19 mouse cellular contexts compared by ENCODE assay signal in the genomic region with DNA sequence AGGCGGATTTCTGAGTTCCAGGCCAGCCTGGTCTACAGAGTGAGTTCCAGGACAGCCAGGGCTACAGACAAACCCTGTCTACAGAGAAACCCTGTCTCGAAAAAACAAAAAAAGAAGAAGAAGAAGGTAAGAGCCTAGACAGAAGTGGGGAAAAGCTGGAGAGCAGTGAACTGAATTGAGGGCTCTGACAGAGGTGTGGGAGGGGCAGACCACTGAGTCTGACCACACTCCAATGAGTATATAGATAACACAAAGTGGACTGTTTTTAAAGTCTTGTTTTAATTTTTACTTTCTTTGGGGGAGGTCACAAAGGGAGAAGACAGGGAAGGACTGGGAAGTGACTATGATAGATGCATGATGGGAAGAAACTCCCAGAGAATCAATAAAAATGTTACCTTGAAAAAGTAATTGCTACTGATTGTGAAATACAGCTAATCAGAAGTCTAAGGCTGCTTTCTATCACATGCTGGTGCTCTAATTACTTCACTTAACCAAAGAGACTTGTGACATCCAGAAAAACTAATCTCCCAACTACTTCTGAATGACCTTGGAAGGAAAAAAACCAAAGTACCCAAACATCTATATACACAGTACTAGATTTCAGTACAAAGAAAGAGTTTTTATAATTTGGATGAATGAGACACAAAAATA.
"Had no signal": no experiment of that assay in that cellular context is flagged by ENCODE, and none has a peak within 500 bp of the region (broad histone marks: within the 10 kb centered on the region; RNA-seq: fewer than 3 reads in every experiment).

No protein-coding gene starts in this region.

- H3K36me3 ChIP-seq: kidney, embryonic 15.5 days; limb, embryonic 12.5 days; neural tube, embryonic 13.5 days had no signal

- H3K27me3 ChIP-seq: kidney, embryonic 15.5 days; limb, embryonic 12.5 days; neural tube, embryonic 13.5 days had no signal

- ATAC-seq: lung, postnatal 0 days; midbrain, embryonic 16.5 days had no signal

- H3K9me3 ChIP-seq: kidney, embryonic 15.5 days; limb, embryonic 12.5 days; midbrain, embryonic 10.5 days; neural tube, embryonic 13.5 days had no signal

- H3K4me3 ChIP-seq: kidney, embryonic 15.5 days; limb, embryonic 12.5 days; midbrain, embryonic 10.5 days; neural tube, embryonic 13.5 days had no signal

- H3K9ac ChIP-seq: kidney, embryonic 15.5 days; limb, embryonic 12.5 days; liver, embryonic 14.5 days; neural tube, embryonic 13.5 days had no signal

- H3K4me2 ChIP-seq: kidney, embryonic 15.5 days; limb, embryonic 12.5 days; neural tube, embryonic 13.5 days had no signal

- H3K27ac ChIP-seq: kidney, embryonic 15.5 days; limb, embryonic 12.5 days; liver, embryonic 14.5 days; midbrain, embryonic 10.5 days; neural tube, embryonic 13.5 days had no signal

- DNase-seq: kidney, adult 2 months; kidney, postnatal 14 days; layer of hippocampus, adult 9-11 months; layer of hippocampus, postnatal 36 days; liver; lung, adult 2 months; lung, postnatal 36 days; retina, postnatal 1 day; right cerebral cortex, postnatal 4 days; spleen, adult 18-20 months; thymus, adult 18-20 months; thymus, postnatal 14 days had no signal
